Mouse (Mus musculus) T-cell, adult 66 days (primary cell): ENCODE data around the gene Tob1. TPM values are rescaled to one million over a fixed set of nuclear protein-coding genes. Genes with fewer than 3 reads are reported as not detected.

Source experiments
- total RNA-seq, 2 experiments: library from RNA; stranded (reverse); gene quantifications; 3 replicates in 1 of 2; 4 replicates in 1 of 2; pipeline ENCODE4 v1.2.4; 2023

The Tob1 gene
- total RNA-seq, result 10 to 100 TPM; 66.7 to 70.6 TPM

GRCm38 (mm10) chr11:94211124-94211603, at the start of gene Tob1:
TSS of gene Tob1 (plus strand) at chr11:94211454.

GRCm38 (mm10) chr11:94245955-94246788, 34.9 kb downstream of the Tob1 start, which contains the start of gene Wfikkn2:
TSS of gene Wfikkn2 (minus strand) at chr11:94246005.

Other genes with a start within 250 kb of the Tob1 start
- gene Gm20390, start 243.2 kb upstream of the Tob1 start, total RNA-seq, result 10 to 100 TPM; 45.3 to 76.2 TPM
- gene Nme1, start 242.9 kb upstream of the Tob1 start, total RNA-seq, result 10 to 100 TPM; 40.9 to 50.3 TPM
- gene Spag9, start 215.4 kb upstream of the Tob1 start, total RNA-seq, result 10 to 100 TPM; 80.5 to 89.5 TPM
- gene Wfikkn2, start 34.6 kb downstream of the Tob1 start, total RNA-seq, result 1 to 10 TPM; 1.0 to 1.8 TPM
- gene Gm21885, start 70.4 kb downstream of the Tob1 start, total RNA-seq, result not detected
- 100 to 1,000 TPM; 106 to 115 TPM for gene Luc7l3, start 110.5 kb downstream of the Tob1 start, total RNA-seq
- 10 to 100 TPM; 38.0 to 49.6 TPM for gene Ankrd40, start 116.5 kb downstream of the Tob1 start, total RNA-seq
- gene Abcc3, start 181.5 kb downstream of the Tob1 start, total RNA-seq, result 1 to 10 TPM; 5.0 to 5.1 TPM